Mouse (Mus musculus): ENCODE measurements around the gene Hspa5. TPM values are rescaled to one million over a fixed set of nuclear protein-coding genes. Genes with fewer than 3 reads are reported as not detected.
A peak's percentile ranks its signal among the peaks of the same experiment; 100 is the strongest.
"Not testable (repeated sequence)": the region's sequence is repeated elsewhere in the genome, so short reads cannot be mapped to it uniquely, and the experiment has no call there.

The Hspa5 gene
- polyA plus RNA-seq, 1 experiment from 2014 or later: 614 TPM

DNA sequence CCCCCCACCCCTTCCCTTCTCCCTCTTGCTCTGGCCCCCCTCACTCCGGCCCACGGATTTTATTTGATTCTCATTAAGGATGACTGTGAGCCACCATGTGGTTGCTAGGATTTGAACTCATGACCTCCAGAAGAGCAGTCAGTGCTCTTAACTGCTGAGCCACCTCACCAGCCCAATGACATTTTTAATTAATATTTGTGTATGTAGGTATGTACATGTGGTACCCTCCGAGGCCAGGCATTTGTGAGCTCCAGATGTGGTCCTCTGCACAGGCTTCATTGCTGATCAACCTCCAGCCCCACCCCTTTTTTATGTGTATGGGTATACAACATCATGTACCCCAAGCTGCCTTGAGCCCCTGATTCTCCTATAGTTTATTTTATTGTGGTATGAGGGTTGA is 32.0 kb downstream of the Hspa5 start:
- Histone ChIP-seq H3K4me1 (replicated peaks) (peaks cover 31% of the 10 kb centered on the region), H3K9me3 (no peaks in the 10 kb centered on the region), H3K27me3 (ENCODE audit: insufficient read depth, poor library complexity, severe bottlenecking) (no peaks in the 10 kb centered on the region), H3K27ac (no peak overlapping the region), H3K4me3 (peak overlapping the region; percentile 72), H3K36me3 (peaks cover 46% of the 10 kb centered on the region)
- 75% methylated on average over 3 of the region's 3 CpGs for WGBS
- DNase-seq (ENCODE audit: low spot score): no peak

DNA sequence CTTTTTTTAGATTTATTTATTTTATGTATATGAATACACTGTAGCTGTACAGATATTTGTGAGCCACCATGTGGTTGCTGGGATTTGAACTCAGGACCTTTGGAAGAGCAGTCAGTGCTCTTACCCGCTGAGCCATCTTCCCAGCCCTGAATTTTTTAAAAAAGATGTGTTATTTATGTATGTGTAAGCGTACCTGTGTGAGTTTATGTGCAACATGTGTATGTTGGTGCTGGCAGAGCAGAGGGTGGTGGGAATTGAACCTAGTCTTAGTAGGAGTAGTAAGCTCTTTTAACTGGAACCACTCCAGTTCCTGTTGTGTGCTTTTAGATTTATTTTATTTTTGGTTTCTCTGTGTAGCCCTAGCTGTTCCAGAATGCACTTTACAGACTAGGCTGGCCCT is 32.4 kb downstream of the Hspa5 start:
- 96% methylated on average over 2 of the region's 2 CpGs for WGBS
- H3K9me3 ChIP-seq: no peaks in the 10 kb centered on the region
- H3K27me3 ChIP-seq (ENCODE audit: insufficient read depth, poor library complexity, severe bottlenecking): no peaks in the 10 kb centered on the region
- no peak overlapping the region for H3K4me3 ChIP-seq
- peaks cover 50% of the 10 kb centered on the region for H3K36me3 ChIP-seq
- no peak for DNase-seq (ENCODE audit: low spot score)
- H3K27ac ChIP-seq: no peak overlapping the region
- H3K4me1 ChIP-seq (replicated peaks): peaks cover 27% of the 10 kb centered on the region

DNA sequence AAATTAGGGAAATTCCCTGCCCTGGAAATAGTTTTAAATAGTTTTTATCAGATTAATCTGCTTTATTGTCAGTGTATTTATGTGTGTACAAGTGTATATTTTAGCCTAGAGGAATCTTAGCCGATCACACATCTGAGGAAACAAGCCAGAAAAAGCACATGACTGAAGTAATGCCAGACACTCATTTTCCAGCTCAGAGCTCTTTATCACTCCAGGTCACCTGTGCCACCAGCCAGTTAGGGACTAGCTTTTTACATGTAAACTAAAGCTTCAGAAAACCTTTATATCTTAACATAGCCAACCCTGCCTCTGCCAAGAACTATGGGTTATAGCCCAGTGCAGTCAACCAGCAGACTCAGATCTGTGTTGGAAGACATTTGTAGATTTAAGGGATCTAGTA is 33.0 kb downstream of the Hspa5 start:
- Histone ChIP-seq H3K27ac (no peak overlapping the region), H3K4me3 (no peak overlapping the region), H3K4me1 (replicated peaks) (peaks cover 22% of the 10 kb centered on the region), H3K9me3 (no peaks in the 10 kb centered on the region), H3K27me3 (ENCODE audit: insufficient read depth, poor library complexity, severe bottlenecking) (no peaks in the 10 kb centered on the region), H3K36me3 (peaks cover 57% of the 10 kb centered on the region)
- 100% methylated on average over 1 of the region's 1 CpGs for whole genome bisulfite sequencing
- DNase-seq (ENCODE audit: low spot score): no peak

DNA sequence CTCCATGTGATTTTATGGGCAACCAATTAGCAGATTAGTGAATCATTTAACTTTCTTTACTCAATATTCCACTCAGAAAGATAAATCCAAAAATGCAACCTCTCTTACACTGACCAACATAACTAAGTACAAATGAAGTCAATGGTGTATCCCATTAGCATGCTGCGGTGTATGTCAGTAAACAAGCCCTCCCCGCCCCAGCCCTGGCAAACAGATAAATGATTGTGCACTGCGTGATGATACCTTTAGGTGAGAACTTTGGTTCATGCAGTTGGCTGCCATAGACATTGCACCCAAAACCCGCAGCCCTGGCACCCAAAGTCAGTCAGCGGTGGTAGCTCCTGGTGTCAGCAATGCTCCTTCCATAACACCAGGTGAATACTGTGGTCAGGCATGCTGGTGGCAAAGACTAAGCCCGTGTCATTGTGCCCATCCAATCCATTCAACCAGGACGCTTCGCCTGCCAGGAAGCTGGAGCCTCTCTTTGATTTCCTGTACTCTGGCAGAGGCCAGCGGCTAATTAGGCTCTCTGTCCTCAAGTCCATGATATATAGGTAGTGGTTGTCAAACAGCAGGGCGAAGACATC is 33.7 kb downstream of the Hspa5 start:
- Histone ChIP-seq H3K4me1 (replicated peaks) (peaks cover 16% of the 10 kb centered on the region), H3K4me3 (no peak overlapping the region), H3K27me3 (ENCODE audit: insufficient read depth, poor library complexity, severe bottlenecking) (no peaks in the 10 kb centered on the region), H3K9me3 (no peaks in the 10 kb centered on the region), H3K36me3 (peaks cover 63% of the 10 kb centered on the region), H3K27ac (no peak overlapping the region)
- 94% methylated on average over 10 of the region's 10 CpGs for WGBS
- no peak for DNase-seq (ENCODE audit: low spot score)

DNA sequence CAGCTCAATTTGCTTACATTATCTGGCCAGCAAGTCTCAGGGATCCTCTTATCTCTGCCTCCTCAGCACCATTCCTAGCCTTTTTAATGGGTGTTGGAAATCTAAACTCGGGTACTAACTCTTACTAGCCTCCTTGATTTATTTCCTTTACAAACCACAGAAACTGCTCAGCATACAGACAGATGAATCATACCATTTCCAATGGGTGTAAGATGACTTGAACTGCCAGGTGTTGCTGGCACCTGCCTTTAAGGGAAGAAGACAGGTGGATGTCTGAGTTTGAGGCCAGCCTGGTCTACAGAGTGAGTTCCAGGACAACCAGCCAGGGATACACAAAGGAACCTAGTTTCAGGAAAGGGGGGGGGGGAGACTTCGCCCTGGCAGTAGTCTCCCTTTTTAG is 36.3 kb downstream of the Hspa5 start:
- H3K36me3 ChIP-seq: peaks cover 89% of the 10 kb centered on the region
- WGBS: 93% methylated on average over 2 of the region's 2 CpGs
- H3K27me3 ChIP-seq (ENCODE audit: insufficient read depth, poor library complexity, severe bottlenecking): no peaks in the 10 kb centered on the region
- no peak overlapping the region for H3K4me3 ChIP-seq
- DNase-seq (ENCODE audit: low spot score): no peak
- H3K9me3 ChIP-seq: no peaks in the 10 kb centered on the region
- no peak overlapping the region for H3K27ac ChIP-seq
- H3K4me1 ChIP-seq (replicated peaks): peaks cover 15% of the 10 kb centered on the region

DNA sequence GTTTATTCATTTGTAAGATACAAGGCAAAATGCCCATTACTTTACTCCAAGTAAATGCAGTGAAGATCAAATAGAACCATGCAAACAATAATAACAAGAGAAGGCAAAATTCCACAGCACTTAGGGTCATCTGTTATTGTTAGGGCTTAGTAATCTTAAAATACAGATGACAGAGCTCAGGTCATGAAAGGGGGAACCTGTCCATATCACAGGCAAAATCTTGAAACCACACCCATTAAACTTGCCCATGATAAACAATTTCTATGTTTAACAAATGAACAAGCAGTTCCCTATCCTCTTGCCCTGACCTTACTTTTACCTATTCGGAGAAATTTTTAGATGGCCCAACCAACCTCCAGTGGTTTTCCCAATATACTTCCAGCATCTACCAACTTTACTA is 37.8 kb downstream of the Hspa5 start:
- Histone ChIP-seq H3K9me3 (no peaks in the 10 kb centered on the region), H3K4me3 (no peak overlapping the region), H3K27ac (no peak overlapping the region), H3K4me1 (replicated peaks) (peaks cover under 1% of the 10 kb centered on the region; the same call in 1 of the 2 replicates), H3K27me3 (ENCODE audit: insufficient read depth, poor library complexity, severe bottlenecking) (no peaks in the 10 kb centered on the region), H3K36me3 (peaks cover 95% of the 10 kb centered on the region)
- WGBS: 88% methylated on average over 1 of the region's 1 CpGs
- DNase-seq (ENCODE audit: low spot score): no peak

DNA sequence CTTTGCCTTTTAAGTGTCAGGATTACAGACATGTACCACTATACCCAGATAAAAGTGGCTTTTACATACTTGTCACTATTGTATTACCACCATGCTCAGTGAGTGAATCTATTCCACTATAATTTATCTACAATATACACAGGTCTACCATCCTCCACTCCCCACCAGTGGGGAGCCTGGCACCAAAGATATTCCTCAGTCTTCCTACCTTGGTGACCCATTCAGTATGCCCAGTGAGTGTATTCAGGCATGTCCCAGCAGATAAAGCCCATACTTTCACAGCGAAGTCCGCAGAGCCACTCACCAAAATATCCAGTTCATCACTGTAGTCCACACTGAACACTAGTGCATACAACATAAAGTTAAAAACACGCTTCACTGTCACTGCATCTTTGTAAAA is 39.0 kb downstream of the Hspa5 start:
- Histone ChIP-seq H3K4me3 (no peak overlapping the region), H3K9me3 (no peaks in the 10 kb centered on the region), H3K4me1 (replicated peaks) (no peaks in the 10 kb centered on the region), H3K27me3 (ENCODE audit: insufficient read depth, poor library complexity, severe bottlenecking) (no peaks in the 10 kb centered on the region), H3K27ac (no peak overlapping the region), H3K36me3 (peaks cover 95% of the 10 kb centered on the region)
- DNase-seq (ENCODE audit: low spot score): no peak
- 94% methylated on average over 3 of the region's 3 CpGs for WGBS

DNA sequence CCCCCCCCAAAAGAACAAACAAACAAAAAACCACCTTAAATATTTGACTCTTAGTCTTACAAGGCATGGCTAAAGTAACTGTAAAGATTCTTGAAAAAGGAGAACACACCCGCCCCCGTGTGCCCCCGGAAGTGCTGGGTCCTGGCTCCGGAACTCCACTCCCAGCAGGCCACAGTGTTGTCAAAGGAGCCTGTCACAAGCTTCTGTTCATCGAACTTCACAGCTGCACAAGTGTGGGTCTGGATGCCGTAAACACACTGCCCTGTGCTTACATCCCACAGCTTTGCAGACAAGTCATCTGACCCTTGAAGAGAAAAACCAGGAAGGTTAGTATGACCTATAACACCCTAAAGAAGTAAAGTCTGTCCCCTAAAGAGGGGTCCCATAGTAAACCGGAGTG is 40.9 kb downstream of the Hspa5 start:
- H3K27me3 ChIP-seq (ENCODE audit: insufficient read depth, poor library complexity, severe bottlenecking): no peaks in the 10 kb centered on the region
- 87% methylated on average over 7 of the region's 7 CpGs for WGBS
- no peak overlapping the region for H3K4me3 ChIP-seq
- H3K9me3 ChIP-seq: no peaks in the 10 kb centered on the region
- H3K4me1 ChIP-seq (replicated peaks): no peaks in the 10 kb centered on the region
- DNase-seq (ENCODE audit: low spot score): no peak
- H3K36me3 ChIP-seq: peaks cover 97% of the 10 kb centered on the region
- H3K27ac ChIP-seq: no peak overlapping the region

DNA sequence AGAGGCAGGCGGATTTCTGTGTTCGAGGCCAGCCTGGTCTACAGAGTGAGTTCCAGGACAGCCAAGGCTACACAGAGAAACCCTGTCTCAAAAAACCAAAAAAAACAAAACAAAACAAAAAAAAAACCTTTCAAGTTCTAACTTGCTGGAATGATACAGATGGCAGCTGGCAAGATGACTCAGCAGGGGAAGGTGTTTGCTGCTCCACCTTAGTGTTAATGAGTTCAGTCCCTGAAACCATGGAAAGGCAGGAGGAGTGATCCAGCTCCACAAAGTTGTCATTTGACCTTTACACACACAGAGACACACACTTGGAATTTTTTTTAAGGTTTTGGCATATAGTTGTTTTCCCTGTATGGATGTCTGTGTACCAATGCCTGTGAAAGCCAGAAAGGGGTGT is 44.1 kb downstream of the Hspa5 start:
- peaks cover 94% of the 10 kb centered on the region for H3K36me3 ChIP-seq
- H3K9me3 ChIP-seq; H3K4me1 ChIP-seq (replicated peaks); DNase-seq (ENCODE audit: low spot score); H3K4me3 ChIP-seq; H3K27ac ChIP-seq; H3K27me3 ChIP-seq (ENCODE audit: insufficient read depth, poor library complexity, severe bottlenecking): not testable (repeated sequence)
- WGBS: 99% methylated on average over 2 of the region's 2 CpGs

DNA sequence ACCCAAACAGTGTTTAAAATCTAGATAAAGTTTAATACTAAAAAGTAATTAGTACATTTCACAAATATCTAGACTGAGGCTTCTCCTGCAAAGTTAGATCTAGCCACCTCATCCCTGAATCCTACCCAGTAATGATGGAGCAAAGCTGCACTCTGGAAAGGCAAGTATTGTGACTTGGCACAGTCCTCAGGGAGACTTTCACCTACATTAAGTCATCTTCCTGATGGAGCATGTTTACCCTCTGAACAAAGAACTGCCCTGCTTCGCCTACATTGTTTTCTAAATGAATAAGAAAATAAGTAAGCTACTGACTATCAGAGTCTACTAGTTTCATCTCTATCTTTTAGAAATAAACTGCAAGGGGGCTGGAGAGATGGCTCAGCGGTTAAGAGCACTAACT is 46.7 kb downstream of the Hspa5 start:
- H3K4me3 ChIP-seq: no peak overlapping the region
- no peak overlapping the region for H3K27ac ChIP-seq
- no peaks in the 10 kb centered on the region for H3K27me3 ChIP-seq (ENCODE audit: insufficient read depth, poor library complexity, severe bottlenecking)
- no peaks in the 10 kb centered on the region for H3K4me1 ChIP-seq (replicated peaks)
- H3K9me3 ChIP-seq: no peaks in the 10 kb centered on the region
- H3K36me3 ChIP-seq: peaks cover 84% of the 10 kb centered on the region
- no peak for DNase-seq (ENCODE audit: low spot score)
- 89% methylated on average over 2 of the region's 2 CpGs for WGBS

DNA sequence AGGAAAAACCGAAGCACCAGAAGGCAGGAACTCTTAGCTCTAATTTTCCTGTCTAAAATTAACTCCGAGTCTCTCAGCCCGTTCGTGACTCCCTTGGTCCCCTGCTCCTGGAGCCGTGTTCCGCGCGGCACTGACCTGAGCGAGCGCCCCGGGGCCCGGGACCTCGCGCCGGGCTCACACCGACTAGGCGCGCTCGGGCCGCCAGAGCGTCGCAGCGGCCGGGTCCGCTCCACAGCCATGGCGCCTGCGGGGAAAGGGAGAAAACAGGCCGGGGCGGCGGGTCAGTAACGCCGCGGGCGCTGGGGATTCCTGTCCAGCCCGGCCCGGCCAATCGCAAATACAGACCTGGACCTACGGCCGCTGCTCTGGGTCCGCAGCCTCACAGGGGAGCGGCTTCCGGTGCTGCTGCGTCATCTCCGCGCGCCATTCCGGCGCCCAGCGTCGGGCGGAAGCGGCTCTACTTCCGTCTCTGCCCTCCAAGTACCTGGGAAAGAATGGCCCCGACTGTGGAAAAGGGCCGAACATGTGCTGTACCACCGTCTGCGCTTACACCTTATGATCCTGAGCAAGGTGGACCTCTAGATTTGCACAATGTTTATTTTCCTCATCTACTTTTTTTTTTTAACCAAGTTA is 54.2 kb downstream of the Hspa5 start, which contains the start of gene Fbxw2:
TSS of gene Fbxw2 (minus strand) at position 485 of the 633 bp plus-strand sequence.
- peak; percentile 95 for DNase-seq (ENCODE audit: low spot score)
- H3K36me3 ChIP-seq: peaks cover 16% of the 10 kb centered on the region
- peaks cover 6% of the 10 kb centered on the region; the same call in 1 of the 2 replicates for H3K27me3 ChIP-seq (ENCODE audit: insufficient read depth, poor library complexity, severe bottlenecking)
- H3K4me1 ChIP-seq (replicated peaks): peaks cover 21% of the 10 kb centered on the region
- under 1% methylated on average over 57 of the region's 57 CpGs for WGBS
- peak within 1 kb of the TSS; percentile 90 for H3K27ac ChIP-seq
- peaks cover 7% of the 10 kb centered on the region; the same call in 1 of the 2 replicates for H3K9me3 ChIP-seq
- H3K4me3 ChIP-seq: peak within 1 kb of the TSS; percentile 89

DNA sequence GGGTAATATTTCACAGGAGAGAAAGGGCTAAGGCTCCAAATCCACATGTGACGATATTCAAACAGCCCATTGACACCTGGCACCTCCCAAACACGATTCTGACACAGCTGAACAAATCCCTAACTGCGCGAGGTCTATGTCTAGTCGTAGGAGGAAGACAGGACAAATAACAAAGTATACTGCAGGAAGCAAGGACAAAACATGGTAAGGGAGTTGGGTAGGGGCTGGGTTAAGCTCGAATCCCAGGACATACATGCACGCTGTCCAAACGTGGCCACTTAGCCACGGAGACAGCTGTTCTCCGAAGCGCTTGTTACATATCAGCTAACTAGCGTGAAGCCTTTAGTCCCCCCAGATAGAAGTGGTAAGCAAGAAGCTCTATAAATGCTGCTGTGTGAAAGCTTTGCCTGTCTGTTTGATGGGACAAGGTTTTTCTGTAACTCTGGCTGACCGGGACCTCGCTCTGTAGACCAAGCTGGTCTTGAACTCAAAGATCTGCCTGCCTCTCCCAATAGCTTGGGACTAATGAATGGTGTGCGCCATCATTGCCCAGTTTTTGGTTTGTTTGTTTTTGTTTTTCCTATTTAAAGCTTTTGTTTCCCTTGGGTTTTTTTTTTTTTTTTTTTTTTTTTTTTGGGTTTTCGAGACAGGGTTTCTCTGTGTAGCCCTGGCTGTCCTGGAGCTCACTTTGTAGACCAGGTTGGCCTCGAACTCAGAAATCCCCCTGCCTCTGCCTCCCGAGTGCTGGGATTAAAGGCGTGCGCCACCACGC is 54.9 kb downstream of the Hspa5 start:
- Histone ChIP-seq H3K4me1 (replicated peaks) (peaks cover 21% of the 10 kb centered on the region), H3K27me3 (ENCODE audit: insufficient read depth, poor library complexity, severe bottlenecking) (peaks cover 6% of the 10 kb centered on the region; the same call in 1 of the 2 replicates), H3K9me3 (peaks cover 7% of the 10 kb centered on the region; the same call in 1 of the 2 replicates), H3K27ac (peak overlapping the region; percentile 90), H3K36me3 (peaks cover 11% of the 10 kb centered on the region), H3K4me3 (peak overlapping the region; percentile 89)
- DNase-seq (ENCODE audit: low spot score): peak; percentile 26
- 34% methylated on average over 20 of the region's 21 CpGs for WGBS
